Comparison of ENCODE assay signal across 15 mouse cellular contexts in genomic region chr16:38548000-38548399, GRCm38 (mm10). TPM values are rescaled to one million over a fixed set of nuclear protein-coding genes. Genes with fewer than 3 reads are reported as not detected.
DNase-seq lines count a peak whose midpoint lies in the region; ATAC-seq lines count a peak whose summit lies in the region.
"Had no signal": no experiment of that assay in that cellular context is flagged by ENCODE, and none has a peak within 500 bp of the region (broad histone marks: within the 10 kb centered on the region; RNA-seq: fewer than 3 reads in every experiment).

No protein-coding gene starts in this region.

- no peak overlapping the region for H3K9ac ChIP-seq in forebrain, embryonic 11.5 days (ENCODE audit: low read length)
- H3K9ac ChIP-seq in forebrain, embryonic 13.5 days = no peak overlapping the region
- H3K9ac ChIP-seq in hindbrain, embryonic 15.5 days = no peak overlapping the region
- H3K9ac ChIP-seq in midbrain, embryonic 16.5 days (ENCODE audit: low read depth, low read length) = no peak overlapping the region

- peaks cover 56% of the 10 kb centered on the region for H3K36me3 ChIP-seq in forebrain, embryonic 10.5 days (replicated peaks)
- H3K36me3 ChIP-seq in forebrain, embryonic 11.5 days (ENCODE audit: control insufficient read depth, insufficient read depth, low read length) = no peaks in the 10 kb centered on the region; the same call in 1 of the 2 replicates
- H3K36me3 ChIP-seq in forebrain, embryonic 13.5 days (ENCODE audit: poor library complexity, severe bottlenecking) = peaks cover 51% of the 10 kb centered on the region
- H3K36me3 ChIP-seq in hindbrain, embryonic 15.5 days = peaks cover 13% of the 10 kb centered on the region
- H3K36me3 ChIP-seq in midbrain, embryonic 16.5 days (ENCODE audit: control insufficient read depth, insufficient read depth, low read length) = peaks cover 11% of the 10 kb centered on the region

- WGBS in forebrain, embryonic 10.5 days = 97% methylated on average over 1 of the region's 1 CpGs
- WGBS in forebrain, embryonic 11.5 days = 94% methylated on average over 1 of the region's 1 CpGs
- WGBS in forebrain, embryonic 13.5 days = 96% methylated on average over 1 of the region's 1 CpGs
- WGBS in hindbrain, embryonic 15.5 days = 95% methylated on average over 1 of the region's 1 CpGs
- WGBS in midbrain, embryonic 16.5 days = 90% methylated on average over 1 of the region's 1 CpGs

- no peak overlapping the region for H3K27ac ChIP-seq in forebrain, embryonic 10.5 days
- no peak overlapping the region for H3K27ac ChIP-seq in forebrain, embryonic 11.5 days (ENCODE audit: low read depth, low read length)
- no peak overlapping the region for H3K27ac ChIP-seq in forebrain, embryonic 13.5 days
- no peak overlapping the region for H3K27ac ChIP-seq in hindbrain, embryonic 15.5 days (replicated peaks)
- no peak overlapping the region for H3K27ac ChIP-seq in midbrain, embryonic 16.5 days (ENCODE audit: low read length)
- H3K27ac ChIP-seq: heart, adult 2 months; kidney, postnatal 0 days; lung, embryonic 15.5 days; stomach, postnatal 0 days had no signal

- H3K4me2 ChIP-seq in forebrain, embryonic 11.5 days (ENCODE audit: low read depth, low read length, severe bottlenecking) = no peak overlapping the region
- H3K4me2 ChIP-seq in forebrain, embryonic 13.5 days = peak overlapping the region; percentile 75
- H3K4me2 ChIP-seq in hindbrain, embryonic 15.5 days = peak overlapping the region; percentile 65
- H3K4me2 ChIP-seq in midbrain, embryonic 16.5 days (ENCODE audit: low read length) = peak overlapping the region; percentile 55

- peaks cover 21% of the 10 kb centered on the region for H3K27me3 ChIP-seq in forebrain, embryonic 10.5 days (ENCODE audit: poor library complexity, severe bottlenecking)
- H3K27me3 ChIP-seq in forebrain, embryonic 11.5 days (ENCODE audit: control insufficient read depth, insufficient read depth, low read length) = no peaks in the 10 kb centered on the region
- peaks cover 14% of the 10 kb centered on the region for H3K27me3 ChIP-seq in forebrain, embryonic 13.5 days
- peaks cover 2% of the 10 kb centered on the region; the same call in 1 of the 2 replicates for H3K27me3 ChIP-seq in hindbrain, embryonic 15.5 days
- H3K27me3 ChIP-seq in midbrain, embryonic 16.5 days (ENCODE audit: control insufficient read depth, insufficient read depth, low read depth, low read length) = peaks cover 3% of the 10 kb centered on the region; the same call in 1 of the 2 replicates

- no peak for ATAC-seq in forebrain, embryonic 11.5 days (replicated peaks; ENCODE audit: low FRiP score)
- no peak for ATAC-seq in forebrain, embryonic 13.5 days
- no peak for ATAC-seq in hindbrain, embryonic 15.5 days (ENCODE audit: low FRiP score, low read depth)
- no peak for ATAC-seq in midbrain, embryonic 16.5 days
- ATAC-seq: inflammation-experienced regulatory T-cells, adult 6 months had no signal

- H3K4me1 ChIP-seq in forebrain, embryonic 10.5 days = peaks cover 24% of the 10 kb centered on the region
- peaks cover 5% of the 10 kb centered on the region; the same call in 1 of the 2 replicates for H3K4me1 ChIP-seq in forebrain, embryonic 11.5 days (replicated peaks; ENCODE audit: control insufficient read depth, insufficient read depth, low read length)
- peaks cover 18% of the 10 kb centered on the region for H3K4me1 ChIP-seq in forebrain, embryonic 13.5 days
- H3K4me1 ChIP-seq in hindbrain, embryonic 15.5 days (replicated peaks) = peaks cover 21% of the 10 kb centered on the region
- peaks cover 20% of the 10 kb centered on the region for H3K4me1 ChIP-seq in midbrain, embryonic 16.5 days (ENCODE audit: control insufficient read depth, insufficient read depth, low read length)

- peak overlapping the region; percentile 6; the same call in 1 of the 2 replicates for H3K4me3 ChIP-seq in forebrain, embryonic 10.5 days
- H3K4me3 ChIP-seq in forebrain, embryonic 11.5 days (ENCODE audit: low read depth, low read length) = no peak overlapping the region
- no peak overlapping the region for H3K4me3 ChIP-seq in forebrain, embryonic 13.5 days
- no peak overlapping the region for H3K4me3 ChIP-seq in hindbrain, embryonic 15.5 days
- no peak overlapping the region for H3K4me3 ChIP-seq in midbrain, embryonic 16.5 days (ENCODE audit: low read depth, low read length)
- H3K4me3 ChIP-seq: heart, adult 2 months; lung, embryonic 15.5 days had no signal

- no peaks in the 10 kb centered on the region; the same call in 1 of the 2 replicates for H3K9me3 ChIP-seq in forebrain, embryonic 10.5 days
- no peaks in the 10 kb centered on the region for H3K9me3 ChIP-seq in forebrain, embryonic 11.5 days (ENCODE audit: control insufficient read depth, low read length)
- H3K9me3 ChIP-seq in forebrain, embryonic 13.5 days (replicated peaks) = no peaks in the 10 kb centered on the region
- no peaks in the 10 kb centered on the region for H3K9me3 ChIP-seq in hindbrain, embryonic 15.5 days
- no peaks in the 10 kb centered on the region for H3K9me3 ChIP-seq in midbrain, embryonic 16.5 days (replicated peaks; ENCODE audit: control insufficient read depth, low read length, poor library complexity, severe bottlenecking)
- H3K9me3 ChIP-seq: lung, embryonic 15.5 days had no signal

- DNase-seq in forebrain, embryonic 10.5 days (ENCODE audit: extremely low spot score, low spot score) = no peak
- no peak for DNase-seq in forebrain, embryonic 11.5 days (ENCODE audit: low spot score)
- no peak for DNase-seq in heart, adult 9 months (ENCODE audit: low spot score in 2 of 2)
- DNase-seq in retina, postnatal 1 day = no peak
- DNase-seq in thymus, postnatal 4 days = no peak
- DNase-seq: cerebellum, postnatal 10 days; heart, adult 2 months; thymus, postnatal 25 days had no signal

RNA-seq across cellular contexts. Expression of gene Poglut1, which starts 2.1 kb away (rescaled TPM):
- 69.8 and 72.2 TPM in 2 replicates for polyA plus RNA-seq in forebrain, embryonic 10.5 days (2016; fragmentation: Nextera tagmentation; extraction: Ambion mirVana)
- polyA plus RNA-seq in forebrain, embryonic 11.5 days (2014; fragmentation: Nextera tagmentation; extraction: Ambion mirVana) = 72.4 and 75.5 TPM in 2 replicates
- polyA plus RNA-seq in forebrain, embryonic 13.5 days (2015; fragmentation: Nextera tagmentation; extraction: Ambion mirVana) = 63.0 and 74.8 TPM in 2 replicates
- 50.7 and 52.8 TPM in 2 replicates for polyA plus RNA-seq in hindbrain, embryonic 15.5 days (2015; fragmentation: Nextera tagmentation; extraction: Ambion mirVana)
- 51.4 and 54.8 TPM in 2 replicates for polyA plus RNA-seq in midbrain, embryonic 16.5 days (2015; fragmentation: Nextera tagmentation; extraction: Ambion mirVana)

RNA-seq across cellular contexts. Expression of gene Tmem39a, which starts 10.5 kb away (rescaled TPM):
- polyA plus RNA-seq in forebrain, embryonic 10.5 days (2016; fragmentation: Nextera tagmentation; extraction: Ambion mirVana) = 75.5 and 86.3 TPM in 2 replicates
- 77.6 and 85.0 TPM in 2 replicates for polyA plus RNA-seq in forebrain, embryonic 11.5 days (2014; fragmentation: Nextera tagmentation; extraction: Ambion mirVana)
- polyA plus RNA-seq in forebrain, embryonic 13.5 days (2015; fragmentation: Nextera tagmentation; extraction: Ambion mirVana) = 42.9 and 57.3 TPM in 2 replicates
- polyA plus RNA-seq in hindbrain, embryonic 15.5 days (2015; fragmentation: Nextera tagmentation; extraction: Ambion mirVana) = 35.2 and 36.3 TPM in 2 replicates
- polyA plus RNA-seq in midbrain, embryonic 16.5 days (2015; fragmentation: Nextera tagmentation; extraction: Ambion mirVana) = 32.0 and 33.8 TPM in 2 replicates

RNA-seq across cellular contexts. Expression of gene Timmdc1, which starts 25.5 kb away (rescaled TPM):
- 33.1 and 36.7 TPM in 2 replicates for polyA plus RNA-seq in forebrain, embryonic 10.5 days (2016; fragmentation: Nextera tagmentation; extraction: Ambion mirVana)
- polyA plus RNA-seq in forebrain, embryonic 11.5 days (2014; fragmentation: Nextera tagmentation; extraction: Ambion mirVana) = 30.2 and 31.3 TPM in 2 replicates
- 39.9 and 41.9 TPM in 2 replicates for polyA plus RNA-seq in forebrain, embryonic 13.5 days (2015; fragmentation: Nextera tagmentation; extraction: Ambion mirVana)
- 32.0 and 35.2 TPM in 2 replicates for polyA plus RNA-seq in hindbrain, embryonic 15.5 days (2015; fragmentation: Nextera tagmentation; extraction: Ambion mirVana)
- polyA plus RNA-seq in midbrain, embryonic 16.5 days (2015; fragmentation: Nextera tagmentation; extraction: Ambion mirVana) = 33.4 and 34.6 TPM in 2 replicates
